Mouse (Mus musculus) liver, postnatal 0 days (tissue): ENCODE data around the gene Arhgap22.

Experiments
- CTCF ChIP-seq: sonication (generic); IDR thresholded peaks from 2 replicates; pipeline ENCODE4 v1.5.1; 2016; ENCODE audit warnings: antibody characterized with exemption, low read depth
- EP300 ChIP-seq: IDR thresholded peaks from 2 replicates; pipeline ENCODE4 v1.6.1; 2016; ENCODE audit warnings: antibody characterized with exemption, low read depth, mild to moderate bottlenecking

GRCm38 (mm10) chr14:33216343-33217208 lies 2.8 kb downstream of the Arhgap22 start:
- TF ChIP-seq EP300: no peak
- TF ChIP-seq CTCF: no peak
